Mouse (Mus musculus) stomach, postnatal 0 days (tissue): ENCODE results near the gene Nfrkb.

ENCODE experiments used
- CTCF ChIP-seq: IDR thresholded peaks from 2 replicates; pipeline ENCODE4 v1.5.1; 2016; ENCODE audit warnings: antibody characterized with exemption, low read depth, mild to moderate bottlenecking, moderate library complexity
- EP300 ChIP-seq: optimal IDR thresholded peaks from 2 replicates; pipeline ENCODE3; 2016; ENCODE audit warnings: antibody characterized with exemption

DNA sequence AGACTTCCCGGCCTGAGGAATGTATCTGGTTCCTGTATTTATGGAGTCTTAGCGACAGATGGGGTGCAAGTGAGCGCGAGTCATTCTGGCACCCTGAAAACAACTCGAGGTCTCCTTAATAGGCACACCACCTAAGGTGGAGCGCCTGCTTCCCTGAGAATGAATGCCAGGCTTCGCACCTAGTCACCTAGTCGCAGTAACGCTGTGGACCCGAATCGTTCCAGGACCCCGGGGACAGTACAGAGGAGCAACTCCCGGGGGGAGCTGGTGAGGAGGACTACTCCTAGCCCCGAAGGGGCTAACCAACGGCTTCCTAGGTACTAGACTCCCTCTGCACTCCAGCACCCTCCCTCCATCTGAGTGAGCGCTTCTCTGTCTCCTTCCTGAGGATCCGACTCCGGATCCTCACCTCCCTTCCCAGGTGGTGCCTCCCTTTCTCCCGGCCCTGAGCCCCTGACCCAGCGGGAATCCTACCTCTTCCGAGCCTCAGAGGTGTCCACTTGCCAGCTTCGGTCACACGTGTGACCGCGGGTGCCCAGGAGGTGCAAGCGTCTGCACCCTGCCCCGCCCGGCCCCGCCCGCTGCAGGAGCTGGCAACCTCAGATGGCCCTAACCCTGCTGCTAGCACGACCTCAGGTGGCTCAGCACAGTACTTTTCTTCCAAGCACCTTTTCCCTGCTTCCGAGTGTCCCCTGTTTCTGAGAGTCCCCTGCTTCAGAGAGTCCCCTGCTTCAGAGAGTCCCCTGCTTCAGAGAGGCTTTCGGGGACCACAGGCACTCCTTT lies 77.9 kb downstream of the Nfrkb start, which contains the start of gene Tmem45b:
- no peak for TF ChIP-seq EP300
- TF ChIP-seq CTCF: peak; percentile 63
